Mouse (Mus musculus) kidney, embryonic 16.5 days (tissue): ENCODE measurements around the gene Socs7. TPM values are rescaled to one million over a fixed set of nuclear protein-coding genes. Genes with fewer than 3 reads are reported as not detected.

Source experiments
- ATAC-seq: fragments of 200-750 bp; cut with Nextera tagmentation; 2 replicates; pipeline ENCODE4 v1.8.0; 2017; ENCODE audit warnings: moderate TSS enrichment; ENCODE audit not compliant: low FRiP score, low TSS enrichment
- H3K27ac ChIP-seq: fragments of 300-500 bp; sonication (generic); 2 replicates; pipeline ENCODE4 v1.5.1; 2014; ENCODE audit warnings: low read length
- H3K27me3 ChIP-seq: fragments of 300-500 bp; sonication (generic); 2 replicates; pipeline ENCODE4 v1.6.1; 2014; ENCODE audit warnings: low read length, control low read depth, mixed read lengths; ENCODE audit not compliant: insufficient read depth
- H3K36me3 ChIP-seq: fragments of 300-500 bp; sonication (generic); 2 replicates; pipeline ENCODE4 v1.6.1; 2014; ENCODE audit warnings: low read length, control low read depth, mixed read lengths; ENCODE audit not compliant: insufficient read depth
- H3K4me1 ChIP-seq: fragments of 300-500 bp; sonication (generic); 2 replicates; pipeline ENCODE4 v1.6.1; 2014; ENCODE audit warnings: low read length, control low read depth, mixed read lengths; ENCODE audit not compliant: insufficient read depth
- H3K4me2 ChIP-seq: fragments of 300-500 bp; sonication (generic); replicated peaks from 2 replicates; pipeline ENCODE4 v1.6.1; 2014; ENCODE audit warnings: low read depth, low read length
- H3K4me3 ChIP-seq: fragments of 300-500 bp; sonication (generic); 2 replicates; pipeline ENCODE4 v1.5.1; 2014; ENCODE audit warnings: mild to moderate bottlenecking, low read length
- H3K9ac ChIP-seq: fragments of 300-500 bp; sonication (generic); replicated peaks from 2 replicates; pipeline ENCODE4 v1.6.1; 2014; ENCODE audit warnings: low read length
- H3K9me3 ChIP-seq: fragments of 300-500 bp; sonication (generic); 2 replicates; pipeline ENCODE4 v1.6.1; 2016; ENCODE audit warnings: low read length, control low read depth
- WGBS: fragments of 180-500 bp; shearing (Covaris S2); extraction: QIAGEN DNeasy Blood & Tissue Kit; methylation state at CpG from one replicate; pipeline ENCODE4 v1.1.7; 2014; 5-methylcytosine and 5-hydroxymethylcytosine counted together
- polyA plus RNA-seq: library from polyadenylated mRNA; unstranded; fragments of >200 nt; fragmentation: Nextera tagmentation; extraction: Ambion mirVana; gene quantifications from 2 replicates; pipeline ENCODE4 v1.2.1, GENCODE M21; 2015

Gene Socs7
- polyA plus RNA-seq, 1 experiment from 2014 or later: 3.5 TPM

DNA sequence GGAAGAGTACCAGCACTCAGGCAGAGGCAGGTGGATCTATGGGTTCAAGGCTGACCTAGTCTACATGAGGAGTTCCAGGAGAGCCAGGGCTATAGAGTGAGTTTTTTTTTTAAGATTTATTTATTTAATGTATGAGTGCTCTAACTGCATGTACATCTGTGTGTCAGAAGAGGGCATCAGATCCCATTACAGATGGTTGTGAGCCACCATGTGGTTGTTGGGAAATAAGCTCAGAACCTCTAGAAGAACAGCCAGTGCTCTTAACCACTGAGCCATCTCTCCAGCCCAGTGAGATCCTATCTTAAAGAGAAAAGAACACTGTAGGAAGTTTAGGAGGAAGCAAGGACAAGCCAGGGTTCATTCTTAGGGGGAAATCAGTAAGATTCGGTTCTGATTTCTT, 32.0 kb upstream of the Socs7 start:
- Histone ChIP-seq H3K4me2 (no peak overlapping the region), H3K27ac (no peak overlapping the region), H3K27me3 (no peaks in the 10 kb centered on the region), H3K4me3 (no peak overlapping the region), H3K4me1 (no peaks in the 10 kb centered on the region), H3K9me3 (no peaks in the 10 kb centered on the region), H3K9ac (no peak overlapping the region), H3K36me3 (peaks cover 33% of the 10 kb centered on the region)
- ATAC-seq: no peak
- 96% methylated on average over 1 of the region's 1 CpGs for WGBS

DNA sequence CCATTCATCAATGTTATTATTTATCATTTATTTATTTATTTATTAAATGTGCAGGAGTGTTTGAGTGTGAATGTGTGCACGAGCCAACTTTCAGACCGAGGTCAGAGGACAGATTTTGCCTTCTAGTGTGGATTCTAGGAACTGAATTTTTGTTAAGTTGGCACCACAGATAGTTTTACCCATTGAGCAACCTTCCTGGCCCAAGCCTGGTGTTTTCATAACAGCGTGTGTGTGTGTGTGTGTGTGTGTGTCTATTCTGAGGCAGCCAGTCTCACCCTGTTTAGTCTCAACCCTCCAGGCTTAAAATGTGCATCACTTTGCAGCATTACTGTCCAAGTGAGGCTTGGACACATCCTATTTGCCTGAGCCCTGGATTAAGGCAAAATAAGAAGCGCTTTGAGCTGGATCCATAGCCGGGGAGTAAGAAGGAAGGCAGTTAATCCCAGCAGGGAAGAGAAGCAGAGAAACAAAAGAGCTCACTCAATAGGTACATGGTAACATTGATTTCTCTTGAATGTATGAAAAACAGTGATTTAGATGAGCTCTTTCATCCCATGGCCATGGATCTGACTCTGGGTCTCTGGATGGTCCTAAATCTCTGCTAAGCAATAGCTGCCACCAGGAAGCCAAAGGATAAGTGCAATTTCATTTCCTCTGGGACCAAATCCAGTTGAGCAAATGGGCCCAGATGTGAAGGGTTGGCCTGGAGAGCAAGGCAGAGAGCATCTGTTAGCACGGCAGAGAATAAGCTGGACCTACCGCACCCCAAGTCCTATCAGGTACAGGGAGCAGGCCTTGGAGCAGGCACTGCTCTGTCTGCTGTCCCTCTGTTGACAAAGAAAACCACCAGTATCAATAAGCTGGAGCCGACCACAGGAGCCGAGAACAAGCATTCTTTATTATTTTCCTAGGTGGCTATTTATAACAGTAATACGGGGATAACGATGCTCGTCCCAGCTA, 30.8 kb upstream of the Socs7 start:
- Histone ChIP-seq H3K27me3 (no peaks in the 10 kb centered on the region), H3K4me2 (no peak overlapping the region), H3K27ac (no peak overlapping the region), H3K36me3 (peaks cover 25% of the 10 kb centered on the region), H3K9me3 (no peaks in the 10 kb centered on the region), H3K4me3 (no peak overlapping the region), H3K4me1 (peaks cover 7% of the 10 kb centered on the region), H3K9ac (0 out of 2 replicates have a peak overlapping the region, but pooled peaks have one; percentile 8)
- ATAC-seq: no peak
- 87% methylated on average over 12 of the region's 12 CpGs for WGBS

DNA sequence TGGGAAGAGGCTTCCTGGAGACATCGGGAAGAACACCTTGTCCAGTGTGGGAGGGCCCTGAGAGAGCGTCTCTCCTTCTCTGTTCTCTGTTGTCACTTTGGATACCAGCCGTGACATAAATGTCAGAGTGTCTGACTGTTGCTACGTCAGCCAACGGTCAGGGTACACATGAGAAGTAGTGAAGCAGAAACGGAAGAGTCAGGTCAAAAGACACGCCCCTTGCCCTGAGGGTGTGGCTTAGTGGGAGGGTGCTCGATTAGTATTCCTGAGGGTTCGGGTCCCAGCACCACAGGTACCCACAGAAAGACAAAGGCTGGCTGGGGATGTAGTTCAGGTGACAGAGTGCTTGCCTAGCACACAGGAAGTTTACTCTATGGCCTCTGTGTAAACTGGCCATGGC, 29.3 kb upstream of the Socs7 start:
- Histone ChIP-seq H3K27ac (no peak overlapping the region), H3K4me1 (peaks cover 12% of the 10 kb centered on the region), H3K4me3 (no peak overlapping the region), H3K4me2 (no peak overlapping the region), H3K9me3 (no peaks in the 10 kb centered on the region), H3K27me3 (no peaks in the 10 kb centered on the region), H3K9ac (no peak overlapping the region), H3K36me3 (peaks cover 15% of the 10 kb centered on the region)
- 41% methylated on average over 9 of the region's 9 CpGs for WGBS
- ATAC-seq: no peak

DNA sequence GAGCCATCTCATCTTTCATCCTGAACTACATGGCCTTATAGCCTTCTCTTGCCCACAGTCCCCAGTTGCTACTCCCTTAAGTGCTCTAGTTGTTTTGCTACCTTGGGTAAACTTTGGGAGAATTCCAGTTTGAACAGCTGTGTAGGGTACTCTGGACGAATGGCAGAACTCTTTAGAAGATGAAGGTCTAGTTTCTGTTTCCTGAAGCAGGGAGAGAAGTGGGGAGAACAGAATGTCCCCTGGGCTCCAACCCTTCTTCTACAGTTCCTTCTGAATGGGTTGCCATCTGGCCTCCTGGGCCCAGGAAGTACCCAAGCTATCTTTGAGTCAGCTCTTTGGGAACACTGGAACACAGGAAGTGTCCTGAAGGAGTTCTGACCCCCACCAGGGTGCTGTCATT, 28.5 kb upstream of the Socs7 start:
- peaks cover 14% of the 10 kb centered on the region for H3K4me1 ChIP-seq
- no peak for ATAC-seq
- no peak overlapping the region for H3K4me2 ChIP-seq
- WGBS: 40% methylated on average over 1 of the region's 1 CpGs
- no peak overlapping the region for H3K9ac ChIP-seq
- peaks cover 12% of the 10 kb centered on the region for H3K36me3 ChIP-seq
- no peaks in the 10 kb centered on the region for H3K9me3 ChIP-seq
- no peak overlapping the region for H3K4me3 ChIP-seq
- H3K27me3 ChIP-seq: no peaks in the 10 kb centered on the region
- no peak overlapping the region for H3K27ac ChIP-seq

DNA sequence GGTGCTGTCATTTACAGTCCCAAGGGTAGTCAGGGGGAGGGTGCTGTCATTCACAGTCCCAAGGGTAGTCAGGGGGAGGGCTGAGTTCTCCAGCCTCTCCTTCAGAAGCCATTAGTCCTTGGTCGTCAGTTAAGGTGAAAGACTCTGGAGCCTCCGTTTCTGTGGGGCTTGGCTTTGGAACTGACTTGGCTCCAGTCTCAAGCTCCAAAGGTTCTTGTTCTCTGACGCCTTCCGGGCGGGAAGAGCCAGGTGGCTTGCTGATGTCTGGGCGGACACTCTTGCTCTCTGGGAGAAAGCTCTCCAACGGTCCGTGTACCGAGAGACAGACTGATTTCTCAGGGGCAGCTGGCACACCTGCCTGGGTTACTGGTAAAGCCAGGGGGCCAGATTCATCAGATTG, 28.0 kb upstream of the Socs7 start:
- 79% methylated on average over 9 of the region's 9 CpGs for WGBS
- Histone ChIP-seq H3K4me2 (no peak overlapping the region), H3K4me3 (no peak overlapping the region), H3K27ac (no peak overlapping the region), H3K4me1 (peaks cover 14% of the 10 kb centered on the region), H3K36me3 (peaks cover 7% of the 10 kb centered on the region), H3K9ac (no peak overlapping the region), H3K9me3 (no peaks in the 10 kb centered on the region), H3K27me3 (no peaks in the 10 kb centered on the region)
- ATAC-seq: no peak

DNA sequence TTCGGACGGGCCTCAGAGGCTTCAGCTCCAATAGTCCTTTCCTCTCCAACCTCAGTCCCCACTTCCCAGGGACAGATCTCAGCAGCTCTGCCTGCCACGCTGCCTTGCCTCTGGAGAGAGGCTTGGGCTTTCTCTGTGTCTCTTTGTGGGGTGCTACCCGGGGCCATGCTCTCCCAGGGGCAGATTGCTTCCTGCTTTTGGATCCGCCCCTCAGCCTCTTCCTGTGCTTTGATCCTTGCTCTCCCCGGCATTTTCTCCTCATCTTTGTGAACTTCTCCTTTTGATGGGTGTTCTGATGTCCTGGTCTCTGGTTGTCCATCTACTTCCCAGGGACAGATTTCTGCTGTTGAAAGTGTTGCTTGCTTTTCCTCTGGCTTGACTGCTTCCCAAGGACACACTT, 26.1 kb upstream of the Socs7 start:
- no peak overlapping the region for H3K4me2 ChIP-seq
- ATAC-seq: no peak
- peaks cover 14% of the 10 kb centered on the region for H3K4me1 ChIP-seq
- H3K9me3 ChIP-seq: no peaks in the 10 kb centered on the region
- 40% methylated on average over 6 of the region's 6 CpGs for WGBS
- no peak overlapping the region for H3K27ac ChIP-seq
- H3K36me3 ChIP-seq: no peaks in the 10 kb centered on the region
- H3K27me3 ChIP-seq: no peaks in the 10 kb centered on the region
- H3K4me3 ChIP-seq: no peak overlapping the region
- 0 out of 2 replicates have a peak overlapping the region, but pooled peaks have one; percentile 35 for H3K9ac ChIP-seq

DNA sequence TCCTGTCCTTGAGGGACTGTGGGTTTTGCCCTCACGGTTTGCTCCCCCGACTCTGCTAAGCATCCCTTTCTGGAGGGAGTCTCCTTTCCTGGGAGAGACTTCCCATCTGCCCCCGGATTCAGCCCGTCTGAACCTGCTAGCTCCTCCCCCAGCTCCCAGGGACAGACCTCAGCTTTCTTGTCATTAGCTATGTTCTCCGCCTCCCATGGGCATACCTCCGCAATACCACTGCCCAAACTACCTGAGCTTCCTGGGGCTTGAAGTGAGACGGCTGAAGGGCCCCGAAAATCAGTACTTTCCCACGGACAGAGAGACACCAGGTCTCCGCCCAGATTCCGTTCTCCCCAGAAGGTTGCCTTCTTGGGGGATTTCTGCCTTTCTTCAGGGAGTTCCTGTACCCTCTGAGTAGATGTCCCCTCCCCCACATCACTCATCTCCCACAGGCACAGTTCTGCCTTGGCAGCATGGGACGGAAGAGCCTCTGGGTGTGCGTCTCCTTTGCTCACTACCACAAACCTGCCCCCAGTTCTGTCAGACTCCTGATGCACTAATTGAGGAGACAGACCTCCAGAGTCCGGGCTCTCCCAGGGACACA, 25.5 kb upstream of the Socs7 start:
- WGBS: 61% methylated on average over 14 of the region's 14 CpGs
- H3K4me1 ChIP-seq: peaks cover 14% of the 10 kb centered on the region
- H3K27me3 ChIP-seq: no peaks in the 10 kb centered on the region
- H3K9ac ChIP-seq: no peak overlapping the region
- H3K9me3 ChIP-seq: no peaks in the 10 kb centered on the region
- no peaks in the 10 kb centered on the region for H3K36me3 ChIP-seq
- no peak for ATAC-seq
- H3K4me2 ChIP-seq: no peak overlapping the region
- no peak overlapping the region for H3K4me3 ChIP-seq
- H3K27ac ChIP-seq: no peak overlapping the region

DNA sequence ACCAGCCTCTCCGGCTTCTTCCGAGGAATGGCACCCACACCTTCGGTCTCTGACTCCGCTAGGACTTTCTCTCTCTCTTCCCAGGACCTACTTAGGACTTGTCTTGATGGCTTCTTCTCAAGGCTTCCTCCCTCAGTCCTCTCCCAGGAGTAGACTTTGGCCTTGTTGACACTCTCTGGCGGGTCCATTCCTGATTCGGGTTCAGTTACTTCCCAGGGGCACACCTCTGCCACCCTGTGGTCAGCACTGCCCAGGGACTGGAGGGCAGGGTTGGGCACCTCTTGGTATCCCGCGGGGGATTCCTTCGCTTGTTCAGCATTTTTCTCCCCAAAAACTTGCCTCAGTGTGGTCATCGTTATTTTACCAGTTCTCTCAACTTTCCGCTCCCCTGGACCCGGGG, 25.0 kb upstream of the Socs7 start:
- Histone ChIP-seq H3K27ac (no peak overlapping the region), H3K36me3 (no peaks in the 10 kb centered on the region), H3K4me1 (peaks cover 14% of the 10 kb centered on the region), H3K9me3 (no peaks in the 10 kb centered on the region), H3K9ac (no peak overlapping the region), H3K4me2 (no peak overlapping the region), H3K4me3 (no peak overlapping the region), H3K27me3 (no peaks in the 10 kb centered on the region)
- no peak for ATAC-seq
- 88% methylated on average over 12 of the region's 12 CpGs for WGBS

DNA sequence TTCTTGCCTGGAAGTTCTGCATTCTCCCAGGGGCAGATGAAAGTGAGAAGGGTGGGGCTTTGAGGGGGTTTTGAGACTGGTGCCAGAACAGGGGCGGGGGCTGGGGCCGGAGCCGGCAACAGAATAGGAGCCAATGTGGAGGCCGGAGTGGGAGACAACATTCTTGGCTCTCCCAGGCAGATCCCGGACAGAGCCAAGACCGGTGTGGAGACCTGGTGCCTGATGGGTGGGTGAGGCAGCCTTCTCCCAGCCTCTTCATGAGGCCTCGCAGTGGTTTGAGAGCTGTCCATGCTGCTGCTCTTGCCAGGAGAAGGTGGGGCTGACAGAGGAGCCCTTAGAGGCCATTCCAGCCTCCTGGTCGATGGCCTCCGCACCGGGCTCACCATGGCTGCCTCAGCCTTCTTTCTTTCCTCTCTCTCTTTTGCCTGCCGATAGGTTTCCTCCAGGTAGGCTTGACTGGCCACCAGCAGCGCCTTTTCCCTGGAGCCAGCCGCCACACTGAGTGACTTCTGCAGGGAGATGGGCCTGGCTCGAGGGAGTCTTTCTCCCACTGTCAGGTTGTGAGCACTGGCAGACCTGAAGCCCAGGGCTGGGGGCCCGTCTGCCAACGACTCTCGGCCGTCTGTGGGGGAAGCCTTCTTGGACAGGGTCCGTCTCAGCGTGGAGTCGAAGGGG, 23.9 kb upstream of the Socs7 start:
- H3K36me3 ChIP-seq: no peaks in the 10 kb centered on the region
- H3K4me2 ChIP-seq: peak overlapping the region; percentile 40
- H3K9ac ChIP-seq: no peak overlapping the region
- H3K27ac ChIP-seq: no peak overlapping the region
- peaks cover 14% of the 10 kb centered on the region for H3K4me1 ChIP-seq
- H3K4me3 ChIP-seq: no peak overlapping the region
- peak; percentile 55; the same call in 1 of the 2 replicates for ATAC-seq
- H3K27me3 ChIP-seq: no peaks in the 10 kb centered on the region
- no peaks in the 10 kb centered on the region for H3K9me3 ChIP-seq
- 43% methylated on average over 21 of the region's 21 CpGs for WGBS

DNA sequence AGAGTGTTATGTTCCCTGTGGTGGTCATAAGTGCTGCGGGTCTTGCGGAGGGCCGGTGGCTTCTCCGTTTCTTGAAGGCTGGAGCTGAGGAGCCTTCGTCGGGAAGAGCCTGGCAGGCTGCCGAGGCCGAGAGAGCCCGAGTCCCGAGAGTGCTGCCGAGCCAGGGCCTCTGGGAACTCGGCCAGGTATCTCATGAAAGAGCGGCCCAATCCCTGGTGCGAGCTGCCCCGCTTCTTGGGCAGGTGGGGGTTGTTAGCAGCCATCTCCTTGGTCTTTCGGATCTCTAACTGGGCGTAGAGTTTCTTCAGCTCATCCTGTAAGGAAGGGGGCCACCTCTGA, 23.4 kb upstream of the Socs7 start:
- H3K36me3 ChIP-seq: no peaks in the 10 kb centered on the region
- WGBS: 41% methylated on average over 17 of the region's 17 CpGs
- no peaks in the 10 kb centered on the region for H3K27me3 ChIP-seq
- H3K4me1 ChIP-seq: peaks cover 14% of the 10 kb centered on the region
- H3K9me3 ChIP-seq: no peaks in the 10 kb centered on the region
- no peak overlapping the region for H3K4me3 ChIP-seq
- peak overlapping the region; percentile 40 for H3K4me2 ChIP-seq
- no peak overlapping the region for H3K27ac ChIP-seq
- ATAC-seq: no peak
- H3K9ac ChIP-seq: no peak overlapping the region
